Comparison of ENCODE assay signal across 16 mouse cellular contexts in genomic region chrX:73977783-73978182, GRCm38 (mm10).
"Had no signal": no experiment of that assay in that cellular context is flagged by ENCODE, and none has a peak within 500 bp of the region (broad histone marks: within the 10 kb centered on the region; RNA-seq: fewer than 3 reads in every experiment).

No protein-coding gene starts in this region.

- H3K27me3 ChIP-seq: neural tube, embryonic 13.5 days; neural tube, embryonic 15.5 days; stomach, embryonic 15.5 days had no signal

- H3K4me3 ChIP-seq: neural tube, embryonic 13.5 days; neural tube, embryonic 15.5 days; stomach, embryonic 15.5 days had no signal

- H3K9me3 ChIP-seq: neural tube, embryonic 13.5 days; neural tube, embryonic 15.5 days; stomach, embryonic 15.5 days had no signal

- H3K36me3 ChIP-seq: neural tube, embryonic 13.5 days; neural tube, embryonic 15.5 days; stomach, embryonic 15.5 days had no signal

- H3K4me2 ChIP-seq: neural tube, embryonic 13.5 days; neural tube, embryonic 15.5 days; stomach, embryonic 15.5 days had no signal

- DNase-seq: retina, postnatal 1 day; right cerebral cortex, adult 18-20 months; right cerebral cortex, postnatal 14 days; right cerebral cortex, postnatal 25 days; right cerebral cortex, postnatal 4 days; spleen, adult 18-20 months; thymus, adult 18-20 months; thymus, adult 2 months; thymus, postnatal 14 days; thymus, postnatal 25 days; thymus, postnatal 36 days; thymus, postnatal 4 days had no signal

- H3K27ac ChIP-seq: neural tube, embryonic 13.5 days; neural tube, embryonic 15.5 days; stomach, embryonic 15.5 days; stomach, postnatal 0 days had no signal

- H3K9ac ChIP-seq: neural tube, embryonic 13.5 days; neural tube, embryonic 15.5 days; stomach, embryonic 15.5 days had no signal

- H3K4me1 ChIP-seq: neural tube, embryonic 13.5 days; neural tube, embryonic 15.5 days; stomach, embryonic 15.5 days had no signal
